Mouse (Mus musculus) frontal cortex, postnatal 36 days (tissue): ENCODE results near the gene Vmn1r225.
"Not testable (repeated sequence)": the region's sequence is repeated elsewhere in the genome, so short reads cannot be mapped to it uniquely, and the experiment has no call there.

Experiments used
- DNase-seq, 2 experiments: peaks; one replicate each; pipeline ENCODE4 v3.0.0; 2022; ENCODE audit warnings: low spot score in 2 of 2

Gene Vmn1r225

DNA sequence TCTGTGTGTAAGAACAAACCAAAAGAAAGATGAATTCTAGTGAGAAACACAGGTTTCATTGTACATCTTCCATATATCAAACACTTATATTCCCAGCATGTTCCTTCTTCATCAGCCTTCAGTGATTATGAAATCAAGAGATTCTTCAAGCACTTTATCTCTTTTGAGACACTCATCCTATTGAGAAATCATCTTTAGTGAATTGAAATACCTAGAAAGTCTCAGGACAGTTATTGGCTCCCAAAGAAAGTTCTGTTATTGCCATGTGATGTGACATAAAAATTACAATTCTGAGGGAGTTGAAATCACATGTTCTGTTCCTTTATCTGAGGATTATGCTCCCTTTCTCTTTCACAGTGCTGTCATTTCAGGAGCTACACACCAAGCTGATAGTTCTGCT lies at the start of gene Vmn1r225:
Gene Vmn1r225 (plus strand): TSS at position 301 of the 400 bp plus-strand sequence.
- no peak for DNase-seq

DNA sequence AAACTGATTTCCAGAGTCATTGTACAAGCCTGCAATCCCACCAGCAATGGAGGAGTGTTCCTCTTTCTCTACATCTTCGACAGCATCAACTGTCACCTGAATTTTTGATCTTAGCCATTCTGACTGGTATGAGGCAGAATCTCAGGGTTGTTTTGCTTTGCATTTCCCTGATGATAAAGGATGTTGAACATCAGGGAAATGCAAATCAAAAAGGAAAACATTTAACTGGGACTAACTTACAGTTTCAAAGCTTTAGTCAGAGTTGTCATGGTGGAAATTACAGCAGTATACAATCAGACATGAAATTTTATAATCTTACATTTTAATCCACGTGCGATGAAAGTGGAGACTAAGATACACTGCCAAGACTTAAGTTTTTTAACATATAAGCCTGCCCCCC lies 24.6 kb upstream of the Vmn1r225 start:
- DNase-seq: no peak

- DNase-seq: no peak
Measured at GRCm38 (mm10) chr17:20481231-20481630, 16.7 kb upstream of the Vmn1r225 start, which contains the start of gene Vmn2r108. Gene Vmn2r108, minus strand, starts transcription at chr17:20481331.

GRCm38 (mm10) chr17:20508247-20508646 lies 10.3 kb downstream of the Vmn1r225 start:
- DNase-seq: not testable (repeated sequence)
